Mouse (Mus musculus) ES-Bruce4 (cell line): ENCODE measurements around the gene Sh2d3c.

Source experiments
- CTCF ChIP-seq: IDR thresholded peaks from one replicate; pipeline ENCODE4 v1.8.1; 2011; ENCODE audit warnings: low read depth, low read length
- POLR2A ChIP-seq: IDR thresholded peaks from one replicate; pipeline ENCODE4 v1.8.1; 2011; ENCODE audit warnings: low read length; ENCODE audit not compliant: insufficient read depth

- TF ChIP-seq POLR2A (no peak), CTCF (no peak)
Observed at GRCm38 (mm10) chr2:32682721-32683417, 38.0 kb upstream of the Sh2d3c start.
